Mouse (Mus musculus) lung, embryonic 14.5 days (tissue): ENCODE measurements at regions not wholly inside any gene's neighbourhood (a gene's known extent, or its start where the extent isn't known, plus 50 kb on each side); places are given as distances from the start of the nearest gene placed in this dataset.

Experiments used
- ATAC-seq: fragments of 200-750 bp; cut with Nextera tagmentation; 2 replicates; pipeline ENCODE4 v1.8.0; 2017; ENCODE audit warnings: mild to moderate bottlenecking, moderate TSS enrichment, moderate library complexity; ENCODE audit not compliant: insufficient read depth
- DNase-seq: peaks from one replicate; pipeline ENCODE4 v3.0.0-alpha.2; 2015
- H3K27ac ChIP-seq: fragments of 300-500 bp; sonication (generic); 2 replicates; pipeline ENCODE4 v1.5.1; 2014; ENCODE audit warnings: low read depth, mild to moderate bottlenecking, moderate library complexity
- H3K27me3 ChIP-seq: fragments of 300-500 bp; sonication (generic); 2 replicates; pipeline ENCODE4 v1.6.1; 2014; ENCODE audit warnings: low read length, control low read depth; ENCODE audit not compliant: insufficient read depth
- H3K36me3 ChIP-seq: fragments of 300-500 bp; sonication (generic); 2 replicates; pipeline ENCODE4 v1.6.1; 2014; ENCODE audit warnings: control low read depth; ENCODE audit not compliant: insufficient read depth
- H3K4me1 ChIP-seq: fragments of 300-500 bp; sonication (generic); 2 replicates; pipeline ENCODE4 v1.6.1; 2014; ENCODE audit warnings: antibody characterized with exemption, control low read depth; ENCODE audit not compliant: insufficient read depth
- H3K4me2 ChIP-seq: fragments of 300-500 bp; sonication (generic); 2 replicates; pipeline ENCODE4 v1.6.1; 2014; ENCODE audit warnings: mild to moderate bottlenecking
- H3K4me3 ChIP-seq: fragments of 300-500 bp; sonication (generic); 2 replicates; pipeline ENCODE4 v1.5.1; 2014; ENCODE audit warnings: low read depth, low read length
- H3K9ac ChIP-seq: fragments of 300-500 bp; sonication (generic); 2 replicates; pipeline ENCODE4 v1.6.1; 2014
- H3K9me3 ChIP-seq: fragments of 300-500 bp; sonication (generic); 2 replicates; pipeline ENCODE4 v1.6.1; 2016; ENCODE audit warnings: low read depth, low read length, control low read depth
- CTCF ChIP-seq: IDR thresholded peaks from 2 replicates; pipeline ENCODE4 v1.5.1; 2016; ENCODE audit warnings: antibody characterized with exemption, low read depth
- WGBS: fragments of 180-500 bp; shearing (Covaris S2); extraction: QIAGEN DNeasy Blood & Tissue Kit; methylation state at CpG from one replicate; pipeline ENCODE4 v1.1.7; 2014; 5-methylcytosine and 5-hydroxymethylcytosine counted together

GRCm38 (mm10) chr5:52977826-52978687 is 59.8 kb upstream of the Slc34a2 start:
- WGBS: 63% methylated on average over 9 of the region's 9 CpGs
- H3K4me3 ChIP-seq: no peak overlapping the region
- ATAC-seq: no peak

GRCm38 (mm10) chr5:52979458-52979857 is 58.4 kb upstream of the Slc34a2 start:
- no peak overlapping the region for H3K9ac ChIP-seq
- no peak for TF ChIP-seq CTCF
- 0 out of 2 replicates have a peak, but pooled peaks cover 7% of the 10 kb centered on the region for H3K4me1 ChIP-seq
- no peak overlapping the region for H3K4me2 ChIP-seq
- ATAC-seq (no peak), DNase-seq (no peak)
- H3K27me3 ChIP-seq: no peaks in the 10 kb centered on the region
- no peaks in the 10 kb centered on the region; the same call in 1 of the 2 replicates for H3K9me3 ChIP-seq
- H3K36me3 ChIP-seq: no peaks in the 10 kb centered on the region
- WGBS: 20% methylated on average over 1 of the region's 1 CpGs
- H3K27ac ChIP-seq: no peak overlapping the region
- H3K4me3 ChIP-seq: no peak overlapping the region

More at GRCm38 (mm10) chr5:52977826-52978687, 59.8 kb upstream of the Slc34a2 start:
- Histone ChIP-seq H3K36me3 (no peaks in the 10 kb centered on the region), H3K9me3 (no peaks in the 10 kb centered on the region; the same call in 1 of the 2 replicates), H3K4me1 (0 out of 2 replicates have a peak, but pooled peaks cover 7% of the 10 kb centered on the region), H3K27me3 (no peaks in the 10 kb centered on the region), H3K9ac (no peak overlapping the region), H3K4me2 (no peak overlapping the region), H3K27ac (no peak overlapping the region)
- TF ChIP-seq CTCF: peak; percentile 44
- DNase-seq: peak; percentile 31

GRCm38 (mm10) chr5:52982056-52982455 is 55.8 kb upstream of the Slc34a2 start:
- Histone ChIP-seq H3K9me3 (no peaks in the 10 kb centered on the region; the same call in 1 of the 2 replicates), H3K36me3 (no peaks in the 10 kb centered on the region), H3K9ac (no peak overlapping the region), H3K4me1 (no peaks in the 10 kb centered on the region), H3K4me3 (no peak overlapping the region), H3K4me2 (no peak overlapping the region), H3K27ac (no peak overlapping the region), H3K27me3 (no peaks in the 10 kb centered on the region)
- TF ChIP-seq CTCF: no peak
- ATAC-seq: no peak
- 74% methylated on average over 4 of the region's 4 CpGs for WGBS
- no peak for DNase-seq

- ATAC-seq (no peak), DNase-seq (no peak)
- H3K4me2 ChIP-seq: no peak overlapping the region
- TF ChIP-seq CTCF: no peak
- H3K9me3 ChIP-seq: no peaks in the 10 kb centered on the region; the same call in 1 of the 2 replicates
- H3K27me3 ChIP-seq: no peaks in the 10 kb centered on the region
- WGBS: 47% methylated on average over 4 of the region's 4 CpGs
- no peak overlapping the region for H3K9ac ChIP-seq
- no peak overlapping the region for H3K27ac ChIP-seq
- no peaks in the 10 kb centered on the region for H3K4me1 ChIP-seq
- H3K4me3 ChIP-seq: no peak overlapping the region
- no peaks in the 10 kb centered on the region for H3K36me3 ChIP-seq
These were observed 55.1 kb upstream of the Slc34a2 start for GRCm38 (mm10) chr5:52982741-52983140.
